Mouse (Mus musculus): ENCODE data around the gene Myh3. TPM values are rescaled to one million over a fixed set of nuclear protein-coding genes. Genes with fewer than 3 reads are reported as not detected.
"Not testable (repeated sequence)": the region's sequence is repeated elsewhere in the genome, so short reads cannot be mapped to it uniquely, and the experiment has no call there.

Myh3 gene
- polyA plus RNA-seq, 1 experiment from 2014 or later = 40.3 TPM

GRCm38 (mm10) chr11:67082188-67082587 is 4.1 kb downstream of the Myh3 start:
- 85% methylated on average over 7 of the region's 7 CpGs for WGBS

GRCm38 (mm10) chr11:67082793-67083192 is 4.7 kb downstream of the Myh3 start:
- WGBS = 83% methylated on average over 13 of the region's 13 CpGs
- Histone ChIP-seq H3K9ac (ENCODE audit: low read length) (no peak overlapping the region), H3K4me1 (ENCODE audit: control insufficient read depth, insufficient read depth, low read length) (peaks cover 6% of the 10 kb centered on the region; the same call in 1 of the 2 replicates), H3K4me3 (replicated peaks; ENCODE audit: low read length) (no peak overlapping the region), H3K36me3 (ENCODE audit: control insufficient read depth, insufficient read depth, low read length) (no peaks in the 10 kb centered on the region), H3K9me3 (replicated peaks; ENCODE audit: control insufficient read depth, low read length) (no peaks in the 10 kb centered on the region), H3K27ac (ENCODE audit: low read length) (no peak overlapping the region), H3K27me3 (ENCODE audit: control insufficient read depth, insufficient read depth, low read length) (peaks cover 19% of the 10 kb centered on the region), H3K4me2 (ENCODE audit: low read depth, low read length) (no peak overlapping the region)
- ATAC-seq (ENCODE audit: insufficient read depth, low FRiP score) = no peak

More at GRCm38 (mm10) chr11:67082188-67082587, 4.1 kb downstream of the Myh3 start:
- Histone ChIP-seq H3K27ac (ENCODE audit: low read length) (no peak overlapping the region), H3K36me3 (ENCODE audit: control insufficient read depth, insufficient read depth, low read length) (no peaks in the 10 kb centered on the region), H3K9ac (ENCODE audit: low read length) (no peak overlapping the region), H3K4me1 (ENCODE audit: control insufficient read depth, insufficient read depth, low read length) (peaks cover 6% of the 10 kb centered on the region; the same call in 1 of the 2 replicates), H3K4me2 (ENCODE audit: low read depth, low read length) (no peak overlapping the region), H3K9me3 (replicated peaks; ENCODE audit: control insufficient read depth, low read length) (no peaks in the 10 kb centered on the region), H3K4me3 (replicated peaks; ENCODE audit: low read length) (no peak overlapping the region), H3K27me3 (ENCODE audit: control insufficient read depth, insufficient read depth, low read length) (peaks cover 19% of the 10 kb centered on the region)
- no peak for ATAC-seq (ENCODE audit: insufficient read depth, low FRiP score)

- Histone ChIP-seq H3K9ac (ENCODE audit: low read length) (no peak overlapping the region), H3K4me2 (ENCODE audit: low read depth, low read length) (no peak overlapping the region), H3K4me3 (replicated peaks; ENCODE audit: low read length) (no peak overlapping the region), H3K36me3 (ENCODE audit: control insufficient read depth, insufficient read depth, low read length) (no peaks in the 10 kb centered on the region), H3K27me3 (ENCODE audit: control insufficient read depth, insufficient read depth, low read length) (peaks cover 19% of the 10 kb centered on the region), H3K27ac (ENCODE audit: low read length) (no peak overlapping the region), H3K4me1 (ENCODE audit: control insufficient read depth, insufficient read depth, low read length) (peaks cover 6% of the 10 kb centered on the region; the same call in 1 of the 2 replicates), H3K9me3 (replicated peaks; ENCODE audit: control insufficient read depth, low read length) (no peaks in the 10 kb centered on the region)
- ATAC-seq (ENCODE audit: insufficient read depth, low FRiP score) = no peak
- WGBS = 69% methylated on average over 6 of the region's 6 CpGs
Observed at GRCm38 (mm10) chr11:67083239-67083638, 5.1 kb downstream of the Myh3 start.

GRCm38 (mm10) chr11:67083712-67084340 is 5.7 kb downstream of the Myh3 start:
- ATAC-seq (ENCODE audit: insufficient read depth, low FRiP score) = no peak
- H3K27me3 ChIP-seq (ENCODE audit: control insufficient read depth, insufficient read depth, low read length) = peaks cover 19% of the 10 kb centered on the region
- no peaks in the 10 kb centered on the region for H3K9me3 ChIP-seq (replicated peaks; ENCODE audit: control insufficient read depth, low read length)
- no peak overlapping the region for H3K4me3 ChIP-seq (replicated peaks; ENCODE audit: low read length)
- no peaks in the 10 kb centered on the region for H3K36me3 ChIP-seq (ENCODE audit: control insufficient read depth, insufficient read depth, low read length)
- H3K9ac ChIP-seq (ENCODE audit: low read length) = no peak overlapping the region
- WGBS = 40% methylated on average over 32 of the region's 32 CpGs
- H3K4me1 ChIP-seq (ENCODE audit: control insufficient read depth, insufficient read depth, low read length) = peaks cover 6% of the 10 kb centered on the region; the same call in 1 of the 2 replicates
- no peak overlapping the region for H3K27ac ChIP-seq (ENCODE audit: low read length)
- no peak overlapping the region for H3K4me2 ChIP-seq (ENCODE audit: low read depth, low read length)

- Histone ChIP-seq H3K9ac (ENCODE audit: low read length) (no peak overlapping the region; the same call in 1 of the 2 replicates), H3K9me3 (replicated peaks; ENCODE audit: control insufficient read depth, low read length) (no peaks in the 10 kb centered on the region)
- ATAC-seq (ENCODE audit: insufficient read depth, low FRiP score) = no peak
Observed at GRCm38 (mm10) chr11:67085489-67085888, 7.4 kb downstream of the Myh3 start.

GRCm38 (mm10) chr11:67086467-67087164 is 8.5 kb downstream of the Myh3 start:
- ATAC-seq (ENCODE audit: insufficient read depth, low FRiP score) = no peak
- WGBS = 46% methylated on average over 9 of the region's 9 CpGs

More at GRCm38 (mm10) chr11:67085489-67085888, 7.4 kb downstream of the Myh3 start:
- Histone ChIP-seq H3K4me3 (replicated peaks; ENCODE audit: low read length) (no peak overlapping the region), H3K27ac (ENCODE audit: low read length) (no peak overlapping the region), H3K27me3 (ENCODE audit: control insufficient read depth, insufficient read depth, low read length) (peaks cover 19% of the 10 kb centered on the region), H3K4me1 (ENCODE audit: control insufficient read depth, insufficient read depth, low read length) (peaks cover 6% of the 10 kb centered on the region; the same call in 1 of the 2 replicates), H3K36me3 (ENCODE audit: control insufficient read depth, insufficient read depth, low read length) (no peaks in the 10 kb centered on the region), H3K4me2 (ENCODE audit: low read depth, low read length) (no peak overlapping the region)
- WGBS = 3% methylated on average over 6 of the region's 6 CpGs

GRCm38 (mm10) chr11:67087225-67087624 is 9.1 kb downstream of the Myh3 start:
- WGBS = 83% methylated on average over 12 of the region's 12 CpGs
- Histone ChIP-seq H3K4me1 (ENCODE audit: control insufficient read depth, insufficient read depth, low read length) (no peaks in the 10 kb centered on the region), H3K9me3 (replicated peaks; ENCODE audit: control insufficient read depth, low read length) (no peaks in the 10 kb centered on the region), H3K4me2 (ENCODE audit: low read depth, low read length) (no peak overlapping the region), H3K9ac (ENCODE audit: low read length) (no peak overlapping the region), H3K27ac (ENCODE audit: low read length) (no peak overlapping the region), H3K36me3 (ENCODE audit: control insufficient read depth, insufficient read depth, low read length) (no peaks in the 10 kb centered on the region), H3K27me3 (ENCODE audit: control insufficient read depth, insufficient read depth, low read length) (peaks cover 19% of the 10 kb centered on the region), H3K4me3 (replicated peaks; ENCODE audit: low read length) (no peak overlapping the region)
- no peak for ATAC-seq (ENCODE audit: insufficient read depth, low FRiP score)

More at GRCm38 (mm10) chr11:67086467-67087164, 8.5 kb downstream of the Myh3 start:
- Histone ChIP-seq H3K4me3 (replicated peaks; ENCODE audit: low read length) (no peak overlapping the region), H3K27me3 (ENCODE audit: control insufficient read depth, insufficient read depth, low read length) (peaks cover 19% of the 10 kb centered on the region), H3K36me3 (ENCODE audit: control insufficient read depth, insufficient read depth, low read length) (no peaks in the 10 kb centered on the region), H3K4me1 (ENCODE audit: control insufficient read depth, insufficient read depth, low read length) (0 out of 2 replicates have a peak, but pooled peaks cover under 1% of the 10 kb centered on the region), H3K27ac (ENCODE audit: low read length) (no peak overlapping the region), H3K9me3 (replicated peaks; ENCODE audit: control insufficient read depth, low read length) (no peaks in the 10 kb centered on the region), H3K4me2 (ENCODE audit: low read depth, low read length) (no peak overlapping the region), H3K9ac (ENCODE audit: low read length) (no peak overlapping the region)

- WGBS = 88% methylated on average over 12 of the region's 12 CpGs
- H3K9ac ChIP-seq (ENCODE audit: low read length); H3K27ac ChIP-seq (ENCODE audit: low read length); H3K36me3 ChIP-seq (ENCODE audit: control insufficient read depth, insufficient read depth, low read length); H3K4me1 ChIP-seq (ENCODE audit: control insufficient read depth, insufficient read depth, low read length); H3K27me3 ChIP-seq (ENCODE audit: control insufficient read depth, insufficient read depth, low read length); H3K9me3 ChIP-seq (replicated peaks; ENCODE audit: control insufficient read depth, low read length); ATAC-seq (ENCODE audit: insufficient read depth, low FRiP score); H3K4me2 ChIP-seq (ENCODE audit: low read depth, low read length); H3K4me3 ChIP-seq (replicated peaks; ENCODE audit: low read length): not testable (repeated sequence)
Observed at GRCm38 (mm10) chr11:67092354-67092753, 14.3 kb downstream of the Myh3 start.

GRCm38 (mm10) chr11:67093201-67093600 is 15.1 kb downstream of the Myh3 start:
- H3K4me2 ChIP-seq (ENCODE audit: low read depth, low read length) = no peak overlapping the region
- H3K9me3 ChIP-seq (replicated peaks; ENCODE audit: control insufficient read depth, low read length) = no peaks in the 10 kb centered on the region
- 76% methylated on average over 9 of the region's 9 CpGs for WGBS
- H3K4me1 ChIP-seq (ENCODE audit: control insufficient read depth, insufficient read depth, low read length) = no peaks in the 10 kb centered on the region
- no peaks in the 10 kb centered on the region for H3K36me3 ChIP-seq (ENCODE audit: control insufficient read depth, insufficient read depth, low read length)
- no peak for ATAC-seq (ENCODE audit: insufficient read depth, low FRiP score)
- peaks cover 4% of the 10 kb centered on the region; the same call in 1 of the 2 replicates for H3K27me3 ChIP-seq (ENCODE audit: control insufficient read depth, insufficient read depth, low read length)
- no peak overlapping the region for H3K4me3 ChIP-seq (replicated peaks; ENCODE audit: low read length)
- no peak overlapping the region for H3K27ac ChIP-seq (ENCODE audit: low read length)
- H3K9ac ChIP-seq (ENCODE audit: low read length) = no peak overlapping the region
